Mouse (Mus musculus) megakaryocyte, embryonic 14.5 days (primary cell): ENCODE measurements around the gene Zkscan4.

Experiments used
- FLI1 ChIP-seq: IDR thresholded peaks from 2 replicates; pipeline ENCODE4 v1.6.1; 2012; ENCODE audit warnings: low read length, inconsistent platforms, mixed read lengths
- GATA1 ChIP-seq: IDR thresholded peaks from 3 replicates; pipeline ENCODE4 v1.6.1; 2012; ENCODE audit warnings: mixed read lengths, low read length, inconsistent platforms, borderline replicate concordance

GRCm38 (mm10) chr13:21506221-21506649 is 27.5 kb downstream of the Zkscan4 start:
- TF ChIP-seq GATA1 (no peak), FLI1 (no peak)
